Mouse (Mus musculus) kidney, embryonic 14.5 days (tissue): ENCODE results near the gene Iqgap1. TPM values are rescaled to one million over a fixed set of nuclear protein-coding genes. Genes with fewer than 3 reads are reported as not detected.

Experiments used
- ATAC-seq: fragments of 200-750 bp; cut with Nextera tagmentation; 2 replicates; pipeline ENCODE4 v1.8.0; 2017; ENCODE audit warnings: moderate number of reproducible peaks, mild to moderate bottlenecking, moderate TSS enrichment, moderate library complexity; ENCODE audit not compliant: low FRiP score, low TSS enrichment
- H3K27ac ChIP-seq: fragments of 300-500 bp; sonication (generic); 2 replicates; pipeline ENCODE4 v1.5.1; 2014; ENCODE audit warnings: low read depth, mild to moderate bottlenecking, low read length, moderate library complexity, mixed read lengths
- H3K27me3 ChIP-seq: fragments of 300-500 bp; sonication (generic); 2 replicates; pipeline ENCODE4 v1.6.1; 2014; ENCODE audit warnings: mild to moderate bottlenecking, low read length; ENCODE audit not compliant: control insufficient read depth, insufficient read depth
- H3K36me3 ChIP-seq: fragments of 300-500 bp; sonication (generic); 2 replicates; pipeline ENCODE4 v1.6.1; 2014; ENCODE audit warnings: low read length, mixed read lengths; ENCODE audit not compliant: control insufficient read depth, insufficient read depth
- H3K4me1 ChIP-seq: fragments of 300-500 bp; sonication (generic); 2 replicates; pipeline ENCODE4 v1.6.1; 2014; ENCODE audit warnings: low read length, mixed read lengths; ENCODE audit not compliant: control insufficient read depth, insufficient read depth
- H3K4me2 ChIP-seq: fragments of 300-500 bp; sonication (generic); replicated peaks from 2 replicates; pipeline ENCODE4 v1.6.1; 2014; ENCODE audit warnings: low read depth, mild to moderate bottlenecking, low read length
- H3K4me3 ChIP-seq: fragments of 300-500 bp; sonication (generic); 2 replicates; pipeline ENCODE4 v1.5.1; 2014; ENCODE audit warnings: mild to moderate bottlenecking, low read length
- H3K9ac ChIP-seq: fragments of 300-500 bp; sonication (generic); 2 replicates; pipeline ENCODE4 v1.6.1; 2014; ENCODE audit warnings: low read depth, mild to moderate bottlenecking, low read length, moderate library complexity
- H3K9me3 ChIP-seq: fragments of 300-500 bp; sonication (generic); 2 replicates; pipeline ENCODE4 v1.6.1; 2016; ENCODE audit warnings: low read length; ENCODE audit not compliant: control insufficient read depth
- WGBS: fragments of 180-500 bp; shearing (Covaris S2); extraction: QIAGEN DNeasy Blood & Tissue Kit; methylation state at CpG from one replicate; pipeline ENCODE4 v1.1.7; 2014; 5-methylcytosine and 5-hydroxymethylcytosine counted together
- polyA plus RNA-seq: library from polyadenylated mRNA; unstranded; fragments of >200 nt; fragmentation: Nextera tagmentation; extraction: Ambion mirVana; gene quantifications from 2 replicates; pipeline ENCODE4 v1.2.1, GENCODE M21; 2014

Iqgap1 gene
- polyA plus RNA-seq, 1 experiment from 2014 or later = 110 TPM

DNA sequence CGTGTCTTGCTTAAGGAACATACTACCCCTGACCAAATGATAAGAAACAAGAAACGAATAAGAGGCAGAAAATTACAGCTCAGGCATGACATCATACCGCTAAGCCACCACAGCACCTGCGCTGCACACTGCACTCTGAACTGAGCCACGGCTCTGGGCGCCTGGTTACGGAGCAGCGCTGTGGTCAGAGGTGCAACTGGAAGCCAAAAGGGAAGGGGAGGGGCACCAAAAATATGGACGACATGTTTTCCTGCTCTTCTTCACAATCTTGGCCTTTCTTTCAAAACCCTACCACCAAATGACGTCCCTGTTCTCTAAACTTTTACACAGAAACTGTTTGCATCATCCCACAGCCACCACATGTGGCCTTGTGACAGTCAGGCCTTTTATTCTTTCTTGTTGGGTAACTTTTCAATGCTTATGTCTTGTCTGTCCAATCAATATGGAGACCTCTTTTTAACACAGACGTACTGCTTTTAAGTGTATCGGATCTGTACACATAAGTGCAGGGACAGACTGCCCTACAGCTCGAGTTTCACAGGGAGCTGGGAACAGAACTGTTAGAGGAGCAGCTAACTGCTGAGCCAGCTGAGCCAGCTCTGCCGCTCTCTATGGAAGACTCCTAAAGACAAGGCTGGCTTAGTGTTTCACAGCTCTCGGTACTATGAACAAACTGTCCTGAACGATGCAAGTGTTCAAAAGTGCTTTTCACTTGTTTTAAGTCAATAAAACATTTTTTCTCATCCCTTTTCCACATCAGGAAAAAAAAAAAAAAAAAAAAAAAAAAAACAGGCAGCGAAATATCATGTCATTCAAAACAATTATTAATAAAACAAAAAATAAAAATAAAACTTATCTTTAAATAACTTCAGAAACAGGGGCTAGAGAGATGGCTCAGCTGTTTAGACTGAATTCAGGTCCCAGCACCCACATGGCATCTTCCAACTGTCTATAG, 43.3 kb downstream of the Iqgap1 start:
- no peak overlapping the region for H3K9ac ChIP-seq
- H3K27ac ChIP-seq = peak overlapping the region; percentile 8; the same call in 1 of the 2 replicates
- peak; percentile 45; the same call in 1 of the 2 replicates for ATAC-seq
- no peaks in the 10 kb centered on the region for H3K9me3 ChIP-seq
- H3K4me2 ChIP-seq = no peak overlapping the region
- H3K4me1 ChIP-seq = peaks cover 40% of the 10 kb centered on the region
- H3K27me3 ChIP-seq = no peaks in the 10 kb centered on the region
- 68% methylated on average over 17 of the region's 17 CpGs for WGBS
- H3K36me3 ChIP-seq = no peaks in the 10 kb centered on the region
- H3K4me3 ChIP-seq = no peak overlapping the region

DNA sequence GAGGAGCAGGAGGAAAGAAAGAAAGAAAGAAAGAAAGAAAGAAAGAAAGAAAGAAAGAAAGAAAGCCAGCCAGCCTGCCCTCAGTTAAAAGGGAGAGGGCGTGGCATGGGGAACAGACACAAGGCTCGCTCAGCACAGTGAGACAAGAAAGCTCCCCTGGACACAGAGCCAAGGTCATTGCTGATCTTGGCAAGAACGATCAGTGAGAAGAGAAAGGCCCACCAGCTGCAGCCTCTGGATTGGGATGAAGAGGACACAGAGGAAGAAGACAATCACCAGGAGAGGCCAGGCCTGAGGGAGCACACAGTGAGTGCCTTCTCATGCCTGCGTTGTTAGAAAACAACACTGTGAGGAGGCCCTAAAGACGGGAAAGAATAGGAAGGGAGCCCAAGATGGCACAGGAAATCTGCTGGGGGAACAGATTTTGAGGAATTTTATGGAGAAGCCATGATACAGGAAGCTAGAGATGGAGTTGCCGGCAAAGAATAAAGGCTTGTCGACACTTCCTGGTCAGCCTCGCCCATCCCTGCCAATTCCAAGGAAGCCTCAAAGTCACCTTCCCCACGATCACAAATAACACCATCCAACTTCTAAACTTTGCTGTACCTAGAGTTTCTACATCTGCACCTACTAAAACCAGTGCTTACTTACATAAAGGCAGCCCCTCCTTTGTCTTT, 44.2 kb downstream of the Iqgap1 start:
- peak overlapping the region; percentile 8; the same call in 1 of the 2 replicates for H3K27ac ChIP-seq
- no peak for ATAC-seq
- 70% methylated on average over 9 of the region's 9 CpGs for WGBS
- peaks cover 40% of the 10 kb centered on the region for H3K4me1 ChIP-seq
- no peak overlapping the region for H3K4me2 ChIP-seq
- no peak overlapping the region for H3K4me3 ChIP-seq
- H3K27me3 ChIP-seq = no peaks in the 10 kb centered on the region
- H3K36me3 ChIP-seq = no peaks in the 10 kb centered on the region
- no peaks in the 10 kb centered on the region for H3K9me3 ChIP-seq
- no peak overlapping the region for H3K9ac ChIP-seq

DNA sequence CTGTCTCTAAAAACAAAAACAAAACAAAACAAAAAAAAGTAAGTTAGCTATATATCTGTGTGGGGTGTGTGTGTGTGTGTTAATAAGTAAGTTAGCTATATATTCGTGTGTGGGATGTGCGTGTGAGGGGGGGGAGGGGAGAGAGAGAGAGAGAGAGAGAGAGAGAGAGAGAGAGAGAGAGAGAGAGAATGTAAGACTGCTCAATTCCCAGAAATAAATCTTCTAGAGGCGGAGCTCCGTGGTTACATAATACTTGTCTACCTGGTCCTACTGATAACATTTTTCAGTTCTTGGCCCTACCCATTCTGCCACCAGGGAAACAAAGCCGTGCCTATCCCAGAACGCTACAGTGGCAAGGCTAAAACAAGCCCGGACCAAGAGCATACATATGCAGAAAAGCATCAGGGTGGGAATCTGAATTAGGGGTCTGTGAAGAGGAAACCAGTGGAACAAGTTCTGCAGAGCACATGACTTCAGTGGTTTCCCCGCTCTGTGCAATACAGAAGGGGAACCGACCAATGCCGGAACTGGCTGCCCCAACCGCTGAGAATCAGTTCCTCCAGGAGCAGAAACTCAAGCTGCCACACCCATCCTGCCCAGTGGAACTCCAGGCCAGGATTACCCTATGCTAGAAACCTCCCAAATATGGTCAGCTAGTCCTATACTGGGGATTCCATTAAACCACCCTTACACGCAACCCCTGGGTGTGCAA, 46.7 kb downstream of the Iqgap1 start:
- Histone ChIP-seq H3K27me3 (no peaks in the 10 kb centered on the region), H3K9ac (no peak overlapping the region), H3K4me2 (no peak overlapping the region), H3K4me3 (no peak overlapping the region), H3K4me1 (peaks cover 33% of the 10 kb centered on the region), H3K9me3 (no peaks in the 10 kb centered on the region), H3K36me3 (no peaks in the 10 kb centered on the region), H3K27ac (peak overlapping the region; percentile 73)
- ATAC-seq = peak; percentile 28; the same call in 1 of the 2 replicates
- WGBS = 66% methylated on average over 12 of the region's 12 CpGs

DNA sequence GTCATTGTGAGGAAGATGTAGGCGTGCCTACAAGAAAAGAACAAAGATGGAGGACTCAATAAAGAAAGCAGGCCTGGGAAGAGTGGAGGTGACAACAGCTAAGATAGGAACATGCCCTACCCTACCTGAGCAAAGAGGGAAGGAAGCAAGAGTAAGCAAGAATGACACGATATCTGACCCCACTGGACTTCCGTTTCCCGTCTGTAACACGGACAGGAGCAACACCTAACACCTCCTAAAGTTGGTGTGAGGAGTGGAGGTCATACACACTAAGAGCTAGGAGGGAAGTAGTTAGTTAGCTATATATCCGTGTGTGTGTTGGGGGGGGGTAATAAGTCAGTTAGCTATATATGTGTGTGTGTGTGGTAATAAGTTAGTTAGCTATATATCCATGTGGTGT, 47.4 kb downstream of the Iqgap1 start:
- no peak overlapping the region for H3K4me2 ChIP-seq
- 0 out of 2 replicates have a peak, but pooled peaks have one; percentile 16 for ATAC-seq
- H3K36me3 ChIP-seq = no peaks in the 10 kb centered on the region
- no peak overlapping the region for H3K4me3 ChIP-seq
- H3K4me1 ChIP-seq = peaks cover 26% of the 10 kb centered on the region
- no peak overlapping the region for H3K9ac ChIP-seq
- no peaks in the 10 kb centered on the region for H3K27me3 ChIP-seq
- no peaks in the 10 kb centered on the region for H3K9me3 ChIP-seq
- H3K27ac ChIP-seq = no peak overlapping the region
- 91% methylated on average over 6 of the region's 6 CpGs for WGBS

DNA sequence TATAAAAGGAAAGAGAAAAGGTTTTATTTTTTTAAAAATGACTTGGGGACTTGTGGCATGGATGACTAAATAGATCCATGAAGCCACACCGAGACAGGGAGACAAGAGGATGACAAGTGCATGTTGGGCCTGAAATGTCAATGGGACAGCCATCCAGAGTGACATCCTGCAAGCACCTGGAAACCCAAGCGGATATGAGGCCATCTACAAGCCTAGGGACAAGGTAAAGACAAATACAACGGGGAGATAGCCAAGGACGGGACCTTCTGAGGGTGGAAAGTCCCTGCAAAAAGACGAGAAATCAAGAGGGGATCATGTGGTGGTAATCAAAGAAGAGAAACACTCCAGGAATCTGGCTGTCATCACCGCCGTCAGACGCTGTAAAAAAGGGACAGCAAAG, 48.6 kb downstream of the Iqgap1 start:
- H3K4me1 ChIP-seq = peaks cover 16% of the 10 kb centered on the region; the same call in 1 of the 2 replicates
- ATAC-seq = no peak
- 60% methylated on average over 8 of the region's 8 CpGs for WGBS
- no peak overlapping the region for H3K9ac ChIP-seq
- H3K9me3 ChIP-seq = no peaks in the 10 kb centered on the region
- 0 out of 2 replicates have a peak overlapping the region, but pooled peaks have one; percentile 27 for H3K27ac ChIP-seq
- H3K4me2 ChIP-seq = no peak overlapping the region
- H3K4me3 ChIP-seq = no peak overlapping the region
- H3K36me3 ChIP-seq = no peaks in the 10 kb centered on the region
- H3K27me3 ChIP-seq = no peaks in the 10 kb centered on the region

DNA sequence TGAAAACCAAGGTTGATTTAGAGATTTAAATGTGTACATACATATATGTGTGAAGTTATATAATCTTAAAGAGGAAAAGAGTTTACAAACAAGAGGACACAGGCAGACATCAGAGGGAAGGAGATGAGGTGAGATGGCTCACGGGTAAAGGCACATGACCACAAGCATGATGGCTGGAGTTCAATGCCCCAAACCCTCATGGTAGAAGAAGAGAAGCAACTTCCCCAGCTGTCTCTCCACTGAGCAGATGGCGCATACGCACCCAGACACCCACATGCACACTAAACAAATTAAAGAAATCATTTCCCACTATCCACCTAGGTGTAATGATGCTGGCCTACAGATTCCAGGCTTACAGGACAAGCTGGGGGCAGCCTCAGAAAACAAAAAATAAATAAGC, 49.7 kb downstream of the Iqgap1 start:
- Histone ChIP-seq H3K4me1 (peaks cover 7% of the 10 kb centered on the region; the same call in 1 of the 2 replicates), H3K4me2 (no peak overlapping the region), H3K4me3 (no peak overlapping the region), H3K27ac (no peak overlapping the region), H3K36me3 (no peaks in the 10 kb centered on the region), H3K27me3 (no peaks in the 10 kb centered on the region), H3K9ac (no peak overlapping the region), H3K9me3 (no peaks in the 10 kb centered on the region)
- no peak for ATAC-seq
- 92% methylated on average over 3 of the region's 3 CpGs for WGBS

DNA sequence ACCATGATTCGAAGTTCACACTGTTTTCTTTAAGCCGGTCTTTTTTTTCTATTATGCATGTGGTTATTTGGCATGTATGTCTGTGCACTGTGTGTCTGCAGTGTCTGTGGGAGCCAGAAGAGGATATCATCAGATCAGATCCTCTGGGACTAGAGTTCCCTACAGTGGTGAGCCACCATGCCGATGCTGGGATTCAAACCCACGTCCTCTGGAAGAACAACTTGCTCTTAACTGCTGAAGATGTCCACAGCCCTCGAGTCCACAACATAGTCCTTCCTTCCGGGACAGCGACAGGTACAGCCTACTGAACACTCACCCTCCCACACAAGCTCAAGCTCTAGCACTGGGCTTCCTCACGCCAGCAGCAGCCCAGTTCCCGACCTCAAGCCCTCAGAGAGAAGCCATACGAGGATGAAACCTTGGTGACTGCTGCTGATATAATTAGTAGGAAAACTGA, 50.3 kb downstream of the Iqgap1 start:
- Histone ChIP-seq H3K4me2 (no peak overlapping the region), H3K4me1 (peaks cover 7% of the 10 kb centered on the region; the same call in 1 of the 2 replicates), H3K27me3 (no peaks in the 10 kb centered on the region), H3K9ac (no peak overlapping the region), H3K9me3 (no peaks in the 10 kb centered on the region), H3K36me3 (no peaks in the 10 kb centered on the region), H3K4me3 (no peak overlapping the region), H3K27ac (no peak overlapping the region)
- no peak for ATAC-seq
- WGBS = 70% methylated on average over 10 of the region's 10 CpGs

DNA sequence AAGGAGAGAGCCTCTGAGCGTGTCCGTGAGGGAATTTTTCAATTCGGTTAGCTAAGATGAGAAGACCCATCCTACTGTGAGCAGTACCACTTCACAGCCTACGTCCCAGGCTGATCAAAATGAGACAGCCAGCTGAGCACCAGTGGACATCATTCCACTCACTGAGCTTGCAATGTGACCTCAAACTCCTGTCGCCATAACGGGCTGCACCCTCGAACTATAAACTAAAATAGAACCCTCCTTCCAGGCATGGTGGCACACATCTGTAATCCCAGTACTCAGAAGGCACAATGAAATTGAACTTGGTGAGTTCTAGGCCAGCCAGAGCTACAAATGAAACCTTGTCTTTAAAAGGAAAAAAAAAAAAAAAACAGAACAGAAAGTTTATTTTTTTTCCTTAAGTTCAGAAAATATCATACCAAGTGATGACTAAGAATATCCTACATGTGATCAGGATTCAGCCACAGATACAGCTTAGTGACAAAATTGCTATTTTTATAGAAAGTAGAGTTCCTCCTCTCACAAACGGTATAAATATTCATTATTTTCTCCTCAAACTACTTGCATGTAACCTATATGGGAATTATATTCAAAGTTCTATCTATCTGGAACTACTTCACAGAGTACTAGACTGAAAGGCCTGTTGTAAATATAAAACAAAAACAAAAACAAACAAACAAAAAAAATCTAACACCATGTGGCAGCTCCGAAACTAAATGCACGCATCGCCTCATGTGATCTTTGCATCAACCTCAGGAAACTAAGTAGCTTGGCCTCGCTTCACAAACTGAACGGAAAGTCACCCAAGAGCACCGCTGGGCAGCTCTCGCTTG, 50.9 kb downstream of the Iqgap1 start:
- peak; percentile 41; the same call in 1 of the 2 replicates for ATAC-seq

More for the DNA sequence above, 50.9 kb downstream of the Iqgap1 start:
- Histone ChIP-seq H3K4me2 (no peak overlapping the region), H3K4me1 (peaks cover 7% of the 10 kb centered on the region; the same call in 1 of the 2 replicates), H3K27ac (no peak overlapping the region), H3K9me3 (no peaks in the 10 kb centered on the region), H3K4me3 (no peak overlapping the region), H3K9ac (no peak overlapping the region), H3K36me3 (no peaks in the 10 kb centered on the region), H3K27me3 (no peaks in the 10 kb centered on the region)
- WGBS = 91% methylated on average over 15 of the region's 15 CpGs
